Mouse (Mus musculus) hindbrain, embryonic 10.5 days (tissue): ENCODE measurements around the gene Klk1b9. TPM values are rescaled to one million over a fixed set of nuclear protein-coding genes. Genes with fewer than 3 reads are reported as not detected.
"Not testable (repeated sequence)": the region's sequence is repeated elsewhere in the genome, so short reads cannot be mapped to it uniquely, and the experiment has no call there.

Source experiments
- DNase-seq: peaks from one replicate; pipeline ENCODE4 v3.0.0-alpha.2; 2017; ENCODE audit warnings: low spot score
- H3K27ac ChIP-seq: fragments of 300-500 bp; sonication (generic); 2 replicates; pipeline ENCODE4 v1.5.1; 2016; ENCODE audit warnings: mild to moderate bottlenecking, moderate library complexity
- H3K27me3 ChIP-seq: fragments of 300-500 bp; sonication (generic); 2 replicates; pipeline ENCODE4 v1.6.1; 2016; ENCODE audit warnings: mild to moderate bottlenecking; ENCODE audit not compliant: poor library complexity, insufficient read depth, severe bottlenecking
- H3K36me3 ChIP-seq: fragments of 300-500 bp; sonication (generic); 2 replicates; pipeline ENCODE4 v1.6.1; 2016; ENCODE audit warnings: mild to moderate bottlenecking, moderate library complexity
- H3K4me1 ChIP-seq: fragments of 300-500 bp; sonication (generic); replicated peaks from 2 replicates; pipeline ENCODE4 v1.6.1; 2016; ENCODE audit warnings: mild to moderate bottlenecking
- H3K4me3 ChIP-seq: fragments of 300-500 bp; sonication (generic); 2 replicates; pipeline ENCODE4 v1.5.1; 2016; ENCODE audit warnings: mild to moderate bottlenecking, moderate library complexity
- H3K9me3 ChIP-seq: fragments of 300-500 bp; sonication (generic); 2 replicates; pipeline ENCODE4 v1.6.1; 2016; ENCODE audit warnings: mild to moderate bottlenecking, moderate library complexity
- WGBS: fragments of 180-500 bp; shearing (Covaris S2); methylation state at CpG from one replicate; pipeline ENCODE4 v1.1.7; 2016; 5-methylcytosine and 5-hydroxymethylcytosine counted together
- polyA plus RNA-seq: library from polyadenylated mRNA; unstranded; fragments of >200 nt; fragmentation: Nextera tagmentation; extraction: Ambion mirVana; gene quantifications from 2 replicates; pipeline ENCODE4 v1.2.1, GENCODE M21; 2016

The Klk1b9 gene
- polyA plus RNA-seq, result not detected in 2 replicates

DNA sequence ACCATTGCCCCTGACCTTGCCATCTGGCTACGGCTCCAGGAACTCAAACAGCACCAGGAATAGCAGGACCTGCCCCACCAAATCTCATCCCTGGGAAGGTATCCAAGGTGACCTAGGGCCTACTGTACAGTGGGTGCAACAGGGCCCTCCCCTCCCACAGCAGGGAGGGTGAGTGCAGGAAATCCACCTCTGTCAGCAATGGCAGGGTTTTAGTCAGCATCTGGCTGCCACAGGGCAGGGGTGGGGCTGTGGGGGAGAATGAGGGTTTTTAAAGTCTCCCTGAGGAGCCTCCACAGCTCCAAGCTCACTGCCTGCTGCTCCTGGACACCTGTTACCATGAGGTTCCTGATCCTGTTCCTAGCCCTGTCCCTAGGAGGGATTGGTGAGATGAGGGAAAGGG is at the start of gene Klk1b9:
Gene Klk1b9, plus strand, starts transcription at position 301 of the 400 bp plus-strand sequence.
- H3K9me3 ChIP-seq, H3K27ac ChIP-seq, H3K4me1 ChIP-seq, DNase-seq, H3K36me3 ChIP-seq, H3K27me3 ChIP-seq, H3K4me3 ChIP-seq: not testable (repeated sequence)
- WGBS, result 73% methylated on average over 1 of the region's 1 CpGs

- peak; percentile 30 for DNase-seq
- no peak overlapping the region for H3K4me3 ChIP-seq
- 43% methylated on average over 4 of the region's 4 CpGs for WGBS
- no peaks in the 10 kb centered on the region for H3K9me3 ChIP-seq
- H3K27me3 ChIP-seq, result no peaks in the 10 kb centered on the region
- H3K4me1 ChIP-seq, result no peaks in the 10 kb centered on the region
- H3K27ac ChIP-seq, result no peak overlapping the region
- no peaks in the 10 kb centered on the region for H3K36me3 ChIP-seq
Observed at GRCm38 (mm10) chr7:43928521-43928920, 47.3 kb upstream of the Klk1b9 start.

DNA sequence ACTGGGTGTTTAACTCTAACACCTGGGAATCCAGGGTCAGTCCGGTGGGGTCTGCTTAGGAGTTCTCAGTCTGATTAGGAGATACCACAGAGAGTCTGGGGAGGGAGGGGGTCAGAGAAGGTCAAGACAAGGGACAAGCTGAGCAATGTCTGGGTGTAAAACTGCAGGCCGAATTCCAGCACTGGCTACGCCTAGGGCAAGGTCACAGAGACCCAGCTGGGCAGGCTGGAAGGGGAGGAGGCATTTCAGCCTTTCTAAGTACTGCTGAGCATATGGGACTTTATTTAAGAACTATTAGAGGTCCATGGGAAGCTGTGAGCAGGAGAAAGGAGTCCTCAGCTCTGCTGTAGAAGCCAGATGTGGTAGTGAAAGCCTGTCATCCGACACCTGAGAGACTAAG is 43.5 kb upstream of the Klk1b9 start:
- Histone ChIP-seq H3K9me3 (no peaks in the 10 kb centered on the region), H3K27me3 (no peaks in the 10 kb centered on the region), H3K4me3 (no peak overlapping the region), H3K27ac (no peak overlapping the region), H3K36me3 (no peaks in the 10 kb centered on the region), H3K4me1 (no peaks in the 10 kb centered on the region)
- peak; percentile 5 for DNase-seq
- WGBS, result 67% methylated on average over 4 of the region's 4 CpGs

DNA sequence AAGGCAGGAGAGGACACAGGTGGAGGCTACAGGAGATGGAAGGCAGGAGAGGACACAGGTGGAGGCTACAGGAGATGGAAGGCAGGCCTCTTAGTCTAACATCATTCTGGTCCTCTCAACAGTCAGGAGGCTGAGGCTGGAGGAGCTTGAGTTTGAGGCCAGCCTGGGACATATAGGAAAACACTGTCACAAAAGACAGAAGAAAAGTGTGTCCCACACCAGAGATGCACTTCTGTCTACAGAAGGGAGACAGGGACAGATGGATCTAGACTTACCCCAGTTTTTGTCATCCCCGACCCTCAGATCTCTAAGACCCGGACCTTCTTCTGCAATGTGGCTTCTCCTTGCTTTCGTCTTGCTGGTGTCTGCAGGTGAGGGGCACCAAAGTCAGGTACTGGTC is 42.4 kb upstream of the Klk1b9 start, which contains the start of gene Klk15:
Gene Klk15, plus strand, starts transcription at position 301 of the 400 bp plus-strand sequence.
- H3K9me3 ChIP-seq, result no peaks in the 10 kb centered on the region
- no peaks in the 10 kb centered on the region for H3K4me1 ChIP-seq
- DNase-seq, result no peak
- no peak within 1 kb of the TSS for H3K4me3 ChIP-seq
- H3K27ac ChIP-seq, result no peak within 1 kb of the TSS
- no peaks in the 10 kb centered on the region for H3K36me3 ChIP-seq
- WGBS, result 84% methylated on average over 3 of the region's 3 CpGs
- H3K27me3 ChIP-seq, result no peaks in the 10 kb centered on the region

- Histone ChIP-seq H3K27me3 (no peaks in the 10 kb centered on the region), H3K9me3 (no peaks in the 10 kb centered on the region), H3K4me1 (no peaks in the 10 kb centered on the region), H3K27ac (no peak overlapping the region), H3K36me3 (no peaks in the 10 kb centered on the region), H3K4me3 (no peak overlapping the region)
- WGBS, result 68% methylated on average over 3 of the region's 3 CpGs
- no peak for DNase-seq
Observed at GRCm38 (mm10) chr7:43934747-43935146, 41.1 kb upstream of the Klk1b9 start.

GRCm38 (mm10) chr7:43936551-43936950 is 39.3 kb upstream of the Klk1b9 start:
- H3K27me3 ChIP-seq, result no peaks in the 10 kb centered on the region
- DNase-seq, result no peak
- H3K4me1 ChIP-seq, result no peaks in the 10 kb centered on the region
- no peak overlapping the region for H3K27ac ChIP-seq
- no peaks in the 10 kb centered on the region for H3K9me3 ChIP-seq
- no peaks in the 10 kb centered on the region for H3K36me3 ChIP-seq
- 84% methylated on average over 14 of the region's 14 CpGs for WGBS
- no peak overlapping the region for H3K4me3 ChIP-seq

DNA sequence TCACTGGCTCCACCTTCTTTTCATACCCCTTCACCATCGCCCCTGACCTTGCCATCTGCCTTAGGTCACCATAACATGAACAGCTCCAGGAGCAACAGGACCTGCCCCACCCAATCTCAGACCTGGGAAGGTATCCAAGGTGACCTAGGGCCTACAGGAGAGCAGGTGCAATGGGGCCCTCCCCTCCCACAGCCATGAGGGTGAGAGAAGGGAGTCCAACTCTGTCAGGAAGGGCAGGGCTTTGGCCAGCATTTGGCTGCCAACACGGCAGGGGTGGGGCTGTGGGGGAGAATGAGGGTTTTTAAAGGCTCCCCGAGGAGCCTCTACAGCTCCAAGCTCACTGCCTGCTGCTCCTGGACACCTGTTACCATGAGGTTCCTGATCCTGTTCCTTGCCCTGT is 33.6 kb upstream of the Klk1b9 start:
- H3K27ac ChIP-seq, DNase-seq, H3K27me3 ChIP-seq, H3K36me3 ChIP-seq, H3K9me3 ChIP-seq, H3K4me1 ChIP-seq, H3K4me3 ChIP-seq: not testable (repeated sequence)
- WGBS, result 69% methylated on average over 3 of the region's 3 CpGs

DNA sequence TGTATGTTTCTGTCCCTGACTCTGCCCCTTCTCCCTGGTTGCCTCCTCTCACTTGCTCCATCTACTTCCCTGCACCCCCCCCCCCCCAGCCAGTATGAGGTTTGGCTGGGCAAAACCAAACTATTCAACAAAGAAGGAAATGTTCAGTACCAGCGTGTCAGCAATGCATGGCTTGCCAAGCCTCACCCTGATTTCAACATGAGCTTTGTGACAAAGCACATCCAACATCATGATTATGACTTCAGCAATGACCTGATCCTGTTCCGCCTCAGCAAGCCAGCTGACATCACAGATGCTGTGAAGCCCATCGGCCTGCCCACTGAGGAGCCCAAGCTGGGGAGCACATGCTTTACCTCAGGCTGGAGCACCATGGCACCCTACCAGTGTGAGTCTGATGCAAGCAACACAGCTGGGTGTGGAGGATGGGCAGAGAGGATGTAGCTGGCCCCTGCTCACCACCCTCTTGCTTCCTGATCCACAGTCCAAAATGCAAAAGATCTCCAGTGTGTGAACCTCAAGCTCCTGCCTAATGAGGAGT is 31.1 kb upstream of the Klk1b9 start:
- H3K4me3 ChIP-seq, result no peak overlapping the region
- H3K9me3 ChIP-seq, result no peaks in the 10 kb centered on the region
- H3K4me1 ChIP-seq, result no peaks in the 10 kb centered on the region
- 80% methylated on average over 3 of the region's 3 CpGs for WGBS
- H3K27ac ChIP-seq, result no peak overlapping the region
- H3K36me3 ChIP-seq, result no peaks in the 10 kb centered on the region
- DNase-seq, result no peak
- no peaks in the 10 kb centered on the region for H3K27me3 ChIP-seq

GRCm38 (mm10) chr7:43950364-43950763 is 25.5 kb upstream of the Klk1b9 start, which contains the start of gene Klk1b8:
TSS of gene Klk1b8 (plus strand) at chr7:43950664.
- H3K27me3 ChIP-seq, result no peaks in the 10 kb centered on the region
- H3K4me1 ChIP-seq, result no peaks in the 10 kb centered on the region
- 86% methylated on average over 2 of the region's 2 CpGs for WGBS
- H3K36me3 ChIP-seq, result no peaks in the 10 kb centered on the region
- DNase-seq, result no peak
- no peaks in the 10 kb centered on the region for H3K9me3 ChIP-seq
- no peak within 1 kb of the TSS for H3K4me3 ChIP-seq
- no peak within 1 kb of the TSS for H3K27ac ChIP-seq

GRCm38 (mm10) chr7:43952703-43953102 is 23.2 kb upstream of the Klk1b9 start:
- Histone ChIP-seq H3K36me3 (no peaks in the 10 kb centered on the region), H3K4me3 (no peak overlapping the region), H3K4me1 (no peaks in the 10 kb centered on the region), H3K9me3 (no peaks in the 10 kb centered on the region), H3K27me3 (no peaks in the 10 kb centered on the region), H3K27ac (no peak overlapping the region)
- no peak for DNase-seq
- WGBS, result 68% methylated on average over 4 of the region's 4 CpGs

DNA sequence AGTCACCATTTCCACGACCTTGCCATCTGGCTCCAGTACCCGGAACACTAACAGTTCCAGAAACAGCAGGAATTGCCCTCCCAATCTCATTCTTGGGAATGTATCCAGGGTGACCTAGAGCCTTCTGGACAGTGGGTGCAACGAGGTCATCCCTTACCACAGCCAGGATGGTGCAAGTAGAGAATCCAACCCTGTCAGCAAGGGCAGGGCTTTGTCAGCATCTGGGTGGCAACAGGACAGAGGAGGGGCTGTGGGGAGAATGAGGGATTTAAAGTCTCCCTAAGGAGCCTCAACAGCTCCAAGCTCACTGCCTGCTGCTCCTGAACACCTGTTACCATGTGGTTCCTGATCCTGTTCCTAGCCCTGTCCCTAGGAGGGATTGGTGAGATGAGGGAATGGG is 9.4 kb upstream of the Klk1b9 start, which contains the start of gene Klk1b1:
Gene Klk1b1, plus strand, starts transcription at position 301 of the 400 bp plus-strand sequence.
- WGBS, result 68% methylated on average over 3 of the region's 3 CpGs
- Histone ChIP-seq H3K27me3 (no peaks in the 10 kb centered on the region), H3K4me3 (no peak within 1 kb of the TSS), H3K4me1 (no peaks in the 10 kb centered on the region), H3K9me3 (no peaks in the 10 kb centered on the region), H3K36me3 (no peaks in the 10 kb centered on the region), H3K27ac (no peak within 1 kb of the TSS)
- DNase-seq, result no peak

DNA sequence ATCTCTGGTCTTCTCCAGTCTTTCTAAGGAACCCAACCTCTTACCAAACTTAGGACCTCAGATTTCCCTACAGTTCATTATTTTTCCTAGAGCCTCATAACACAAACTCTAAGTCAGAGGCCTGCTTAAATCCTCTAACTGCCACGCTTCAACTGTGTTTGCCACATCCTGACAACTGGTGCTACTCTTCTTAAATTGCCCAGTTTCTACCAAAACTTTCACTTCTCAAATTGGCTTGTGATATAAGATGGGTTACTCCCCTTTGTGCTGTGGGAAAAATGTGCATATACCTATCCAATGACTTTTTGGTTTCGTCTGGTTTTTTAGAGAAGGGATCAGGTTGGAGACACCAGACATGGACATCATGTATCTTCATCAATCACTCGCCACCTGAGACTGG is 8.8 kb upstream of the Klk1b9 start:
- Histone ChIP-seq H3K4me3 (no peak overlapping the region), H3K9me3 (no peaks in the 10 kb centered on the region), H3K27ac (no peak overlapping the region), H3K27me3 (no peaks in the 10 kb centered on the region), H3K4me1 (no peaks in the 10 kb centered on the region), H3K36me3 (no peaks in the 10 kb centered on the region)
- DNase-seq, result no peak
- 89% methylated on average over 3 of the region's 3 CpGs for WGBS

- Histone ChIP-seq H3K36me3 (no peaks in the 10 kb centered on the region), H3K27me3 (no peaks in the 10 kb centered on the region), H3K9me3 (no peaks in the 10 kb centered on the region), H3K4me3 (no peak overlapping the region), H3K27ac (no peak overlapping the region), H3K4me1 (no peaks in the 10 kb centered on the region)
- DNase-seq, result no peak
- WGBS, result 85% methylated on average over 2 of the region's 2 CpGs
Observed at GRCm38 (mm10) chr7:43967612-43968011, 8.2 kb upstream of the Klk1b9 start.

GRCm38 (mm10) chr7:43985657-43986056 is 9.8 kb downstream of the Klk1b9 start:
- H3K4me3 ChIP-seq, result no peak overlapping the region
- DNase-seq, result no peak

More at GRCm38 (mm10) chr7:43985657-43986056, 9.8 kb downstream of the Klk1b9 start:
- H3K9me3 ChIP-seq, result no peaks in the 10 kb centered on the region
- H3K27ac ChIP-seq, result no peak overlapping the region
- H3K36me3 ChIP-seq, result no peaks in the 10 kb centered on the region
- no peaks in the 10 kb centered on the region for H3K27me3 ChIP-seq
- no peaks in the 10 kb centered on the region for H3K4me1 ChIP-seq
